Mouse (Mus musculus) gastrocnemius, postnatal 14 days (tissue): ENCODE data around the gene Cep152. TPM values are rescaled to one million over a fixed set of nuclear protein-coding genes. Genes with fewer than 3 reads are reported as not detected.

Source experiments
- total RNA-seq, 2 experiments: library from RNA; stranded (reverse); gene quantifications; 2 replicates each; pipeline ENCODE4 v1.2.3; 2021

Gene Cep152
- total RNA-seq, 2 experiments from 2014 or later, result 1.1 to 1.2 TPM

Other genes starting within 250 kb of the Cep152 start
- under 1 TPM; 0.16 to 0.18 TPM for gene Gm9913, start 120.0 kb downstream of the Cep152 start, total RNA-seq
- gene Fbn1, start 117.1 kb downstream of the Cep152 start, total RNA-seq, result 100 to 1,000 TPM; 159 to 223 TPM
- gene Eid1, start 48.0 kb upstream of the Cep152 start, total RNA-seq, result 10 to 100 TPM; 44.0 to 51.5 TPM
- 1 to 10 TPM; 1.5 to 4.4 TPM for gene Shc4, start 99.0 kb upstream of the Cep152 start, total RNA-seq
- 10 to 100 TPM; 19.1 to 38.8 TPM for gene Secisbp2l, start 157.8 kb upstream of the Cep152 start, total RNA-seq
- gene Galk2, start 234.0 kb upstream of the Cep152 start, total RNA-seq, result 1 to 10 TPM; 8.1 to 8.6 TPM
- gene Cops2, start 234.0 kb upstream of the Cep152 start, total RNA-seq, result 10 to 100 TPM; 88.8 to 94.1 TPM